Mouse (Mus musculus) myocyte (in vitro differentiated cells): ENCODE results near the gene Rad54l2.

Source experiments
- CEBPB ChIP-seq: IDR thresholded peaks from 2 replicates; pipeline ENCODE4 v1.6.1; 2011; ENCODE audit warnings: mild to moderate bottlenecking, moderate library complexity; ENCODE audit not compliant: poor library complexity, insufficient read depth, severe bottlenecking
- E2F4 ChIP-seq: IDR thresholded peaks from one replicate; pipeline ENCODE4 v1.6.1; 2011; ENCODE audit warnings: mild to moderate bottlenecking, control low read depth, moderate library complexity; ENCODE audit not compliant: insufficient read depth
- MAX ChIP-seq: IDR thresholded peaks from one replicate; pipeline ENCODE4 v1.6.1; 2011; ENCODE audit warnings: low read depth, mild to moderate bottlenecking, control low read depth
- MYOG ChIP-seq, 3 experiments: IDR thresholded peaks; one replicate each; pipeline ENCODE4 v1.6.1; 2011; ENCODE audit warnings: control low read depth in 2 of 3, low read depth in 2 of 3, mild to moderate bottlenecking in 2 of 3; ENCODE audit not compliant: insufficient read length in 2 of 3, control insufficient read depth in 1 of 3, insufficient read depth in 1 of 3
- POLR2A ChIP-seq: IDR thresholded peaks from one replicate; pipeline ENCODE4 v1.6.1; 2011; ENCODE audit warnings: low read depth, mild to moderate bottlenecking, control low read depth, moderate library complexity; ENCODE audit not compliant: insufficient read length
- POLR2AphosphoS2 ChIP-seq: IDR thresholded peaks from one replicate; pipeline ENCODE4 v1.6.1; 2011; ENCODE audit warnings: low read depth, control low read depth; ENCODE audit not compliant: insufficient read length
- REST ChIP-seq: IDR thresholded peaks from one replicate; pipeline ENCODE4 v1.6.1; 2011; ENCODE audit warnings: mild to moderate bottlenecking, control low read depth, moderate library complexity; ENCODE audit not compliant: insufficient read depth, insufficient read length
- TCF12 ChIP-seq: IDR thresholded peaks from one replicate; pipeline ENCODE4 v1.6.1; 2011; ENCODE audit warnings: mild to moderate bottlenecking, control low read depth; ENCODE audit not compliant: poor library complexity, insufficient read depth, severe bottlenecking
- TCF3 ChIP-seq: IDR thresholded peaks from one replicate; pipeline ENCODE4 v1.6.1; 2011; ENCODE audit warnings: low read depth, control low read depth; ENCODE audit not compliant: insufficient read length
- USF1 ChIP-seq: IDR thresholded peaks from one replicate; pipeline ENCODE4 v1.6.1; 2011; ENCODE audit warnings: low read depth, mild to moderate bottlenecking, control low read depth, moderate library complexity

DNA sequence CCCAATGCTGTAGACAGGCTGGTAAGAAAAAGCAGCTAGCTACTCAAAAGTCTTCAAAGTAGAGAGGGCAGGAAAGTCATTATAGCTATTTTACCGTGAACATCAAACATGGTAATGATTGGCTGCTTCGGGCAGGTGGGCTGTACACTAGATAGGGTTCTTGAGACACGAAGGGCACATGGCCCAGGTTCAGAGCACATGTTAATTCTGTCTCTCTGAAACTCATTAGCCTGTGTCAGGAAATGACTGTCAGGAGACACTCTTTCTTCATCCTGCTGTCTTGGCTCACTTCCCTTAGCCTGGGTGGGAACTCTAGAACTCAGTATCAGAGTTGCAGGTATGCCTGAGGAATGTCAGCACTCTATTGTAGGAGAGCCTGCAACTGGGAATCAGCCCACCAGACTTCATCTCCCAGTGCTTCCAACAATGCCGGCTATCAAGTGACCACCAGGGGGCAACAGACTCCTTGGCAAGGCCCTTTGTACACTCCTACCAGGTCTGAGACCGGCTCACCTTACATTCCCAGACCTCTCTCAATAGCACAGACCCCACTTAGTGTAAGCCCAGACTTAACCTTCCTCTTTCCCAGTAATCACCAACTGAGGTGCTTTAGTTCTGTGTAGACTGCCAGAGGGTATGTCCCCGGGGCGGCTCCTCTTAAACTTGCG is 101.9 kb downstream of the Rad54l2 start:
- TF ChIP-seq POLR2A (no peak), E2F4 (no peak), POLR2AphosphoS2 (no peak), CEBPB (no peak), MAX (no peak), REST (no peak), TCF3 (no peak), TCF12 (no peak), USF1 (no peak), MYOG (IDR thresholded peaks at IDR 0.05; ENCODE audit: control insufficient read depth in 1 of 3, insufficient read depth in 1 of 3, insufficient read length in 2 of 3, low read depth in 2 of 3) (no peak)
